Mouse (Mus musculus) embryonic fibroblast, embryonic 13.5 days (primary cell): Measurements from ENCODE around the gene Chodl. TPM values are rescaled to one million over a fixed set of nuclear protein-coding genes. Genes with fewer than 3 reads are reported as not detected.

Experiments used
- H3K27ac ChIP-seq: 2 replicates; pipeline ENCODE4 v1.5.1; 2012; ENCODE audit warnings: low read length, control low read depth, inconsistent platforms; ENCODE audit not compliant: insufficient read depth
- H3K4me1 ChIP-seq: 2 replicates; pipeline ENCODE4 v1.6.1; 2011; ENCODE audit warnings: low read length; ENCODE audit not compliant: control insufficient read depth, insufficient read depth
- H3K4me3 ChIP-seq: 2 replicates; pipeline ENCODE4 v1.5.1; 2011; ENCODE audit warnings: mild to moderate bottlenecking, control low read depth, low read length; ENCODE audit not compliant: insufficient read depth
- CTCF ChIP-seq: IDR thresholded peaks from 2 replicates; pipeline ENCODE4 v1.5.1; 2011; ENCODE audit warnings: mild to moderate bottlenecking, control low read depth, low read length, moderate library complexity, borderline replicate concordance; ENCODE audit not compliant: insufficient read depth
- POLR2A ChIP-seq: IDR thresholded peaks from 2 replicates; pipeline ENCODE4 v1.6.1; 2011; ENCODE audit warnings: low read depth, mild to moderate bottlenecking, control low read depth, low read length, moderate library complexity
- polyA plus RNA-seq: library from polyadenylated mRNA; stranded (reverse); fragments of >200 nt; gene quantifications from 2 replicates; pipeline ENCODE4 v1.2.4, GENCODE M21; 2011; ENCODE audit warnings: low read depth; ENCODE audit not compliant: missing spikeins, insufficient read length

Chodl gene
- polyA plus RNA-seq, 1 experiment = 8.0 TPM

- H3K4me3 ChIP-seq = no peak overlapping the region
These were observed 45.6 kb downstream of the Chodl start for GRCm38 (mm10) chr16:78976384-78976783.

More at GRCm38 (mm10) chr16:78976384-78976783, 45.6 kb downstream of the Chodl start:
- H3K4me1 ChIP-seq = no peaks in the 10 kb centered on the region
- no peak overlapping the region for H3K27ac ChIP-seq
- TF ChIP-seq CTCF (no peak), POLR2A (no peak)

Other genes with a start within 250 kb of the Chodl start
- gene Tmprss15, start 160.1 kb downstream of the Chodl start, polyA plus RNA-seq = not detected in 2 replicates